Mouse (Mus musculus): ENCODE measurements around the gene Dctn2. TPM values are rescaled to one million over a fixed set of nuclear protein-coding genes. Genes with fewer than 3 reads are reported as not detected.

The Dctn2 gene
- polyA plus RNA-seq, 1 experiment from 2014 or later, result 80.0 TPM

GRCm38 (mm10) chr10:127264971-127265370 is 1.2 kb upstream of the Dctn2 start:
- no peak overlapping the region for H3K9ac ChIP-seq
- no peak overlapping the region for H3K4me3 ChIP-seq (replicated peaks)
- H3K9me3 ChIP-seq (replicated peaks), result no peaks in the 10 kb centered on the region
- H3K27ac ChIP-seq, result no peak overlapping the region
- no peak for DNase-seq
- no peak overlapping the region for H3K4me2 ChIP-seq
- peaks cover 46% of the 10 kb centered on the region for H3K27me3 ChIP-seq
- peaks cover 13% of the 10 kb centered on the region for H3K36me3 ChIP-seq
- peaks cover 45% of the 10 kb centered on the region for H3K4me1 ChIP-seq (replicated peaks)
- WGBS (ENCODE audit: insufficient replicate concordance), result 75% methylated on average over 4 of the region's 4 CpGs
- no peak for ATAC-seq (ENCODE audit: low read depth)

- DNase-seq (no peak), ATAC-seq (ENCODE audit: low read depth) (peak; percentile 58)
- Histone ChIP-seq H3K27me3 (peaks cover 41% of the 10 kb centered on the region), H3K27ac (peak overlapping the region; percentile 35; the same call in 1 of the 2 replicates), H3K9ac (no peak overlapping the region), H3K4me1 (replicated peaks) (peaks cover 52% of the 10 kb centered on the region), H3K36me3 (peaks cover 20% of the 10 kb centered on the region), H3K9me3 (replicated peaks) (no peaks in the 10 kb centered on the region), H3K4me2 (peak overlapping the region; percentile 85), H3K4me3 (replicated peaks) (peak overlapping the region; percentile 98)
- 27% methylated on average over 4 of the region's 4 CpGs for WGBS (ENCODE audit: insufficient replicate concordance)
Observed at GRCm38 (mm10) chr10:127265727-127266111, 449 bp upstream of the Dctn2 start.

- peaks cover 51% of the 10 kb centered on the region for H3K4me1 ChIP-seq (replicated peaks)
- no peaks in the 10 kb centered on the region for H3K9me3 ChIP-seq (replicated peaks)
- H3K36me3 ChIP-seq, result peaks cover 36% of the 10 kb centered on the region
- peaks cover 25% of the 10 kb centered on the region for H3K27me3 ChIP-seq
- H3K27ac ChIP-seq, result peak overlapping the region; percentile 96
- H3K4me3 ChIP-seq (replicated peaks), result peak overlapping the region; percentile 98
- no peak for ATAC-seq (ENCODE audit: low read depth)
- no peak for DNase-seq
- H3K4me2 ChIP-seq, result peak overlapping the region; percentile 85
- 67% methylated on average over 5 of the region's 5 CpGs for whole genome bisulfite sequencing (ENCODE audit: insufficient replicate concordance)
- H3K9ac ChIP-seq, result peak overlapping the region; percentile 100
Observed at GRCm38 (mm10) chr10:127267318-127267717, 1.1 kb downstream of the Dctn2 start.

- Histone ChIP-seq H3K36me3 (peaks cover 47% of the 10 kb centered on the region), H3K4me2 (0 out of 2 replicates have a peak overlapping the region, but pooled peaks have one; percentile 12), H3K9me3 (replicated peaks) (no peaks in the 10 kb centered on the region), H3K9ac (peak overlapping the region; percentile 19; the same call in 1 of the 2 replicates), H3K27me3 (peaks cover 14% of the 10 kb centered on the region), H3K4me1 (replicated peaks) (peaks cover 48% of the 10 kb centered on the region), H3K27ac (0 out of 2 replicates have a peak overlapping the region, but pooled peaks have one; percentile 4), H3K4me3 (replicated peaks) (no peak overlapping the region)
- 59% methylated on average over 5 of the region's 5 CpGs for WGBS (ENCODE audit: insufficient replicate concordance)
- ATAC-seq (ENCODE audit: low read depth) (no peak), DNase-seq (no peak)
Observed at GRCm38 (mm10) chr10:127268401-127268800, 2.2 kb downstream of the Dctn2 start.

- Histone ChIP-seq H3K4me3 (replicated peaks) (no peak overlapping the region), H3K9me3 (replicated peaks) (no peaks in the 10 kb centered on the region), H3K27ac (peak overlapping the region; percentile 20; the same call in 1 of the 2 replicates), H3K27me3 (peaks cover 9% of the 10 kb centered on the region), H3K9ac (peak overlapping the region; percentile 19; the same call in 1 of the 2 replicates), H3K36me3 (peaks cover 52% of the 10 kb centered on the region), H3K4me1 (replicated peaks) (peaks cover 54% of the 10 kb centered on the region), H3K4me2 (no peak overlapping the region)
- ATAC-seq (ENCODE audit: low read depth) (no peak), DNase-seq (no peak)
- 85% methylated on average over 12 of the region's 12 CpGs for WGBS (ENCODE audit: insufficient replicate concordance)
Observed at GRCm38 (mm10) chr10:127269036-127269435, 2.9 kb downstream of the Dctn2 start.

- peaks cover 59% of the 10 kb centered on the region for H3K4me1 ChIP-seq (replicated peaks)
- H3K36me3 ChIP-seq, result peaks cover 61% of the 10 kb centered on the region
- peak overlapping the region; percentile 1; the same call in 1 of the 2 replicates for H3K27ac ChIP-seq
Observed at GRCm38 (mm10) chr10:127269884-127270283, 3.7 kb downstream of the Dctn2 start.

GRCm38 (mm10) chr10:127272371-127272770 is 6.2 kb downstream of the Dctn2 start:
- no peak for ATAC-seq (ENCODE audit: low read depth)
- peaks cover 85% of the 10 kb centered on the region for H3K36me3 ChIP-seq
- H3K9ac ChIP-seq, result no peak overlapping the region; the same call in 1 of the 2 replicates
- no peak for DNase-seq
- no peak overlapping the region for H3K4me2 ChIP-seq
- H3K9me3 ChIP-seq (replicated peaks), result no peaks in the 10 kb centered on the region
- peaks cover 49% of the 10 kb centered on the region for H3K4me1 ChIP-seq (replicated peaks)
- no peaks in the 10 kb centered on the region for H3K27me3 ChIP-seq
- no peak overlapping the region for H3K4me3 ChIP-seq (replicated peaks)
- 83% methylated on average over 5 of the region's 5 CpGs for WGBS (ENCODE audit: insufficient replicate concordance)
- no peak overlapping the region for H3K27ac ChIP-seq

More at GRCm38 (mm10) chr10:127269884-127270283, 3.7 kb downstream of the Dctn2 start:
- no peak for DNase-seq
- Histone ChIP-seq H3K4me2 (peak overlapping the region; percentile 11; the same call in 1 of the 2 replicates), H3K9ac (0 out of 2 replicates have a peak overlapping the region, but pooled peaks have one; percentile 23), H3K4me3 (replicated peaks) (no peak overlapping the region), H3K27me3 (peaks cover 2% of the 10 kb centered on the region; the same call in 1 of the 2 replicates), H3K9me3 (replicated peaks) (no peaks in the 10 kb centered on the region)
- 52% methylated on average over 4 of the region's 4 CpGs for WGBS (ENCODE audit: insufficient replicate concordance)
- no peak for ATAC-seq (ENCODE audit: low read depth)

- Histone ChIP-seq H3K4me3 (replicated peaks) (no peak overlapping the region), H3K9me3 (replicated peaks) (no peaks in the 10 kb centered on the region), H3K36me3 (peaks cover 94% of the 10 kb centered on the region), H3K27ac (peak overlapping the region; percentile 16; the same call in 1 of the 2 replicates), H3K4me1 (replicated peaks) (peaks cover 28% of the 10 kb centered on the region), H3K4me2 (no peak overlapping the region), H3K27me3 (no peaks in the 10 kb centered on the region), H3K9ac (peak overlapping the region; percentile 33; the same call in 1 of the 2 replicates)
- no peak for DNase-seq
- 83% methylated on average over 11 of the region's 11 CpGs for WGBS (ENCODE audit: insufficient replicate concordance)
- ATAC-seq (ENCODE audit: low read depth), result peak; percentile 32; the same call in 1 of the 2 replicates
Observed at GRCm38 (mm10) chr10:127274261-127275022, 8.3 kb downstream of the Dctn2 start.

- H3K27ac ChIP-seq, result no peak overlapping the region
- no peaks in the 10 kb centered on the region for H3K27me3 ChIP-seq
- ATAC-seq (ENCODE audit: low read depth), result no peak
- no peak overlapping the region for H3K9ac ChIP-seq
- no peaks in the 10 kb centered on the region for H3K9me3 ChIP-seq (replicated peaks)
- WGBS (ENCODE audit: insufficient replicate concordance), result 95% methylated on average over 2 of the region's 2 CpGs
- no peak overlapping the region for H3K4me2 ChIP-seq
- H3K4me1 ChIP-seq (replicated peaks), result peaks cover 7% of the 10 kb centered on the region
- DNase-seq, result no peak
- H3K36me3 ChIP-seq, result peaks cover 99% of the 10 kb centered on the region
- H3K4me3 ChIP-seq (replicated peaks), result no peak overlapping the region
Observed at GRCm38 (mm10) chr10:127279730-127280129, 13.6 kb downstream of the Dctn2 start.

GRCm38 (mm10) chr10:127281316-127281715 is 15.1 kb downstream of the Dctn2 start:
- Histone ChIP-seq H3K4me1 (replicated peaks) (peaks cover 23% of the 10 kb centered on the region), H3K9me3 (replicated peaks) (no peaks in the 10 kb centered on the region), H3K4me3 (replicated peaks) (no peak overlapping the region), H3K27ac (no peak overlapping the region), H3K9ac (no peak overlapping the region), H3K4me2 (no peak overlapping the region), H3K36me3 (peaks cover 100% of the 10 kb centered on the region), H3K27me3 (no peaks in the 10 kb centered on the region)
- no peak for DNase-seq
- WGBS (ENCODE audit: insufficient replicate concordance), result 81% methylated on average over 8 of the region's 8 CpGs
- no peak for ATAC-seq (ENCODE audit: low read depth)

GRCm38 (mm10) chr10:127282620-127283215 is 16.6 kb downstream of the Dctn2 start:
- H3K27ac ChIP-seq, result no peak overlapping the region
- ATAC-seq (ENCODE audit: low read depth) (no peak), DNase-seq (no peak)
- H3K36me3 ChIP-seq, result peaks cover 98% of the 10 kb centered on the region
- no peaks in the 10 kb centered on the region for H3K27me3 ChIP-seq
- no peak overlapping the region for H3K4me3 ChIP-seq (replicated peaks)
- peak overlapping the region; percentile 3; the same call in 1 of the 2 replicates for H3K9ac ChIP-seq
- no peak overlapping the region for H3K4me2 ChIP-seq
- peaks cover 37% of the 10 kb centered on the region for H3K4me1 ChIP-seq (replicated peaks)
- no peaks in the 10 kb centered on the region for H3K9me3 ChIP-seq (replicated peaks)
- 84% methylated on average over 13 of the region's 13 CpGs for WGBS (ENCODE audit: insufficient replicate concordance)
